Mouse (Mus musculus) olfactory bulb, adult 2 months (tissue): Measurements from ENCODE around the gene Calm1. TPM values are rescaled to one million over a fixed set of nuclear protein-coding genes. Genes with fewer than 3 reads are reported as not detected.
A peak's percentile ranks its signal among the peaks of the same experiment; 100 is the strongest.
"Not testable (repeated sequence)": the region's sequence is repeated elsewhere in the genome, so short reads cannot be mapped to it uniquely, and the experiment has no call there.

Experiments
- H3K27ac ChIP-seq: fragments of 200-500 bp; 2 replicates; pipeline ENCODE4 v1.5.1; 2012; ENCODE audit warnings: low read depth, low read length; ENCODE audit not compliant: insufficient read depth
- H3K4me1 ChIP-seq: fragments of 200-500 bp; 2 replicates; pipeline ENCODE4 v1.6.1; 2012; ENCODE audit warnings: low read length; ENCODE audit not compliant: control insufficient read depth, insufficient read depth
- H3K4me3 ChIP-seq: fragments of 200-500 bp; 2 replicates; pipeline ENCODE4 v1.5.1; 2012; ENCODE audit warnings: mild to moderate bottlenecking, low read depth, low read length, moderate library complexity; ENCODE audit not compliant: insufficient read depth
- CTCF ChIP-seq: fragments of 200-500 bp; IDR thresholded peaks from 2 replicates; pipeline ENCODE4 v1.5.1; 2012; ENCODE audit warnings: low read depth, mild to moderate bottlenecking, low read length, moderate library complexity; ENCODE audit not compliant: insufficient read depth
- POLR2A ChIP-seq: fragments of 200-500 bp; IDR thresholded peaks from 2 replicates; pipeline ENCODE4 v1.6.1; 2012; ENCODE audit warnings: mild to moderate bottlenecking, low read depth, low read length, moderate library complexity; ENCODE audit not compliant: insufficient read depth
- WGBS: fragments of 180-500 bp; shearing (Covaris S2); methylation state at CpG from one replicate; pipeline ENCODE4 v1.1.7; 2018; 5-methylcytosine and 5-hydroxymethylcytosine counted together
- polyA plus RNA-seq: library from polyadenylated mRNA; stranded (reverse); fragments of >200 nt; gene quantifications from 2 replicates; pipeline ENCODE4 v1.2.4, GENCODE M21; 2012; ENCODE audit warnings: low replicate concordance; ENCODE audit not compliant: missing spikeins, insufficient read depth, insufficient read length

Calm1 gene
- polyA plus RNA-seq, 1 experiment, result 787 TPM

DNA sequence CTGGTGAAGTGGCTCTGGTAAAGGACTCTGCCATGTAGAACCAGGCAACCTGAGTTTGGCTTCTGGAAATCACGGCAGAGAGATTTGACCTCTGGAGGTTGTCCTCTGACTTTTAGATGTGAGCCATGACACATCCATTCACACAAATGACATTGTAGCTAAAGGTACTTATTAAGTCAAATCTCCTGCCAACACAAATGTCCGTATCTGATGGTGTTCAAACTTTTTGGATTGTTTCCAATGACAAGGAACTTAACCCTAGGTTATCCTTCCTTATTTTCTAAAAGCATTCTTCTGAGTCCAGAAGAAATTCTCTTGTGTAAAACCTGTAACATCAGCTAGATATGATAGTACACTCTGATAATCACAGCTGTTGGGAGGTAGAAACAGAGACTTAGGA lies 13.9 kb downstream of the Calm1 start:
- 57% methylated on average over 2 of the region's 2 CpGs for WGBS

DNA sequence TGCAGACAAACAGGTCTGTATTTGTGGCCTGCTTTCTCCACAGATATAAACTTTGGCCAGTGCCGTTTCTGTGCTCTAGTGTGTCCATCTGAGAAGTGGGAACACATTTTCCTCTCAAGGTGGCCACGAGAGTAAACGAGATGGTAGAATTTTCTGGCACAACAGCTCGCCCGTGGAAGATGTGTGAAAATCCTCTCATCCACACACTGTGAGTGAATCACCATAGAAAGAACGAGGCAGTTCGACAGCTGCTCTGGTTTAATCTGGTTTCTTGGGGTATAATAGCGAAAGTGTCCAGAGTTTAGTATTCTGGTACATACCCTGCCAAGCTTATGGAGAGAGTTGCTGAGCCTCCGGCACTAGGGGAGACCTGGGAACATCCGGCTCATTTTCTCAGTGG lies 14.9 kb downstream of the Calm1 start:
- TF ChIP-seq POLR2A (no peak), CTCF (no peak)
- no peak overlapping the region for H3K27ac ChIP-seq
- no peak overlapping the region for H3K4me3 ChIP-seq
- 93% methylated on average over 10 of the region's 10 CpGs for WGBS
- peaks cover 10% of the 10 kb centered on the region for H3K4me1 ChIP-seq

More for the DNA sequence above, 13.9 kb downstream of the Calm1 start:
- TF ChIP-seq CTCF, result no peak
- TF ChIP-seq POLR2A, result no peak
- H3K27ac ChIP-seq, result no peak overlapping the region
- H3K4me3 ChIP-seq, result no peak overlapping the region
- H3K4me1 ChIP-seq, result peaks cover 12% of the 10 kb centered on the region

DNA sequence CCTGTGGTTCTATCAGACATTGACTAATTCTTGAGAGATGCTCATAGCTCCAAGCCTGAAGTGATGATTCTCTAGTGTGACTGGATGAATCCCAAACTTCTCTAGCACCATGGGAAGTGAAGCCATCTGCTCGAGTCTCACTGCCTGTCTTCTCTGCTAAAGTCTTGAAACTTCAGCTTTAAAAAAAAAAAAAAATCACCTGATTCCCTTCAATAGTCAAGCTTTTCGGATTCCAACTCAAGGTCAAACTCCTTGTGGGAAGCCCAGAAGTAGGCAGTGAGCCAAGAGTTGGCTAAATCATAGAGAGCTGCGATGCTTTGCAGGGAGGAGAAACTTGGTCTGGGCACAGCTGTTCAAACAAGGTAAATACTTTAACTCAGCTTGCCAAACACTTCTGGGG lies 15.5 kb downstream of the Calm1 start:
- H3K4me3 ChIP-seq, result no peak overlapping the region
- H3K4me1 ChIP-seq, result peaks cover 10% of the 10 kb centered on the region
- H3K27ac ChIP-seq, result no peak overlapping the region
- no peak for TF ChIP-seq POLR2A
- 52% methylated on average over 3 of the region's 3 CpGs for WGBS

DNA sequence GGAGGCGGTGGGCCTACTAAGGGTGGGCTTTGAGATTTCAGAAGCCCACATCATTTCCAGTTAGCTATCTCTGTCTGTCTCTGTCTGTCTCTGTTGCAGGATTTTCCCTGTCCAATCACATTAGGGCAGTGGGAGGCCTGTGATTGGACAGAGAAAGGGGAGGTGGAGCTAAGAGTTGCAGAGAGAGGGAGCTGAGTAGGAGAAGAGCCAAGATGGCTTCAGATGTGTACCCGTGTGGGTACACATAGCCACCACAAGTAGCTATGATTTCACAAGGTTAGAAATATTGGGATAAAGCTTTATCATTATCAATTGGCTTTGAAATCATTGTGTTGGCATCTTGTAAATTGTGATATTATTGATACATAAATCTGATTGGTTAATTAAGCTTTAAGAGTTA lies 17.9 kb downstream of the Calm1 start:
- not testable (repeated sequence) for H3K4me1 ChIP-seq, H3K27ac ChIP-seq, H3K4me3 ChIP-seq
- WGBS, result 89% methylated on average over 2 of the region's 2 CpGs

DNA sequence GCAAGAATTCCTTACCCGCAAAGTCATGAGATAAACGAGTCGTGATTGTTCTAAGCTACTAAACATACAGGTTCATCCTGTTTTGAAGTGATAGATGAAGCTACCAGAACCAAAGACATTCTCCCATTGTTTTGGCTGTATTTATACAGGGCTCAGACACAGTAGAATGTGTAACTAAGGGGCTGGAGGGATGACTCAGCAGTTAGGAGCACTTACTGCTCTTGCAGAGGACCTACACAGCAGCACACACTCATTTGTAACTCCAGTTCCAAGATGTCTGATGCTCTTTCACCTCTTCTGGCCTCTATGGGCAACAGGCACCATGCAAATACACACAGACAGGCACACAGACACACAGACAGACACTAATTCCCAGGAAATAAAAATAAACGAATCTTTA lies 20.8 kb downstream of the Calm1 start:
- peaks cover 23% of the 10 kb centered on the region for H3K4me1 ChIP-seq
- TF ChIP-seq CTCF, result no peak
- no peak for TF ChIP-seq POLR2A
- H3K27ac ChIP-seq, result peak overlapping the region; percentile 91
- WGBS, result 40% methylated on average over 4 of the region's 4 CpGs
- no peak overlapping the region for H3K4me3 ChIP-seq

DNA sequence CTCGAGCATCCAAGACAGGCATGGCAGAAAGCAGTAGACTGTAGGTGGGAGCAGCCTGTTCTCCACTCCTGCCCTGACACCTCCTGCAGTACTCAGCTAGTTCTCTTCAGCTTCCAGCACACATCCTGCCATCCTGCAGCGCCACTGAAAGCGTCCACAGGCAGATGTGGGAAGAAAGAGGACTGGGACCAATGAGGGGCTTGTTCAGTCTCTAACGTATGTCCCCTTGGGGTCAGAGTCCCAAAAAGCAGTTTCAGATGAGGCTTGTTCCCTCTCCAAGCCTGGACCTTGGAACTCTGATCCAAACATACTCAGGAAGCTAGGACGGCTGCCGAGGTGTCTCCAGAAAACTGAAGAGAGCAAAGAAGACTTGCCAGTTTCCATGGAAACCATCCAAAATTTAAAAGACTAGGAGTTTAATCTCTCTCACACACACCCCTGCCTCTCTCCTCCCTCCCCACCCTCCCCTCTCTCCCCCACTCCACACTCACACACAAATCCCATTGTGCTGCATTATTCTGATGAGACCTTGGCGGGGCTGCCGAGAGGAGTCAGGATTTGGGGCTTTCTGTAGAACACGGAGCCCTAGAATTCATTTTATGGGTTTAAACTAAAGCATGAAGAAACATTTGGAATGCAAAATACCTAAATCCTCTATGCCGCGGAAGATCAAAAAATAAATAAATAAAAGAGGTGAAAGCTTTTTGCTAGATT lies 22.5 kb downstream of the Calm1 start:
- Histone ChIP-seq H3K4me1 (peaks cover 37% of the 10 kb centered on the region), H3K27ac (peak overlapping the region; percentile 91), H3K4me3 (peak overlapping the region; percentile 11; the same call in 1 of the 2 replicates)
- 11% methylated on average over 11 of the region's 11 CpGs for WGBS
- no peak for TF ChIP-seq CTCF
- no peak for TF ChIP-seq POLR2A

DNA sequence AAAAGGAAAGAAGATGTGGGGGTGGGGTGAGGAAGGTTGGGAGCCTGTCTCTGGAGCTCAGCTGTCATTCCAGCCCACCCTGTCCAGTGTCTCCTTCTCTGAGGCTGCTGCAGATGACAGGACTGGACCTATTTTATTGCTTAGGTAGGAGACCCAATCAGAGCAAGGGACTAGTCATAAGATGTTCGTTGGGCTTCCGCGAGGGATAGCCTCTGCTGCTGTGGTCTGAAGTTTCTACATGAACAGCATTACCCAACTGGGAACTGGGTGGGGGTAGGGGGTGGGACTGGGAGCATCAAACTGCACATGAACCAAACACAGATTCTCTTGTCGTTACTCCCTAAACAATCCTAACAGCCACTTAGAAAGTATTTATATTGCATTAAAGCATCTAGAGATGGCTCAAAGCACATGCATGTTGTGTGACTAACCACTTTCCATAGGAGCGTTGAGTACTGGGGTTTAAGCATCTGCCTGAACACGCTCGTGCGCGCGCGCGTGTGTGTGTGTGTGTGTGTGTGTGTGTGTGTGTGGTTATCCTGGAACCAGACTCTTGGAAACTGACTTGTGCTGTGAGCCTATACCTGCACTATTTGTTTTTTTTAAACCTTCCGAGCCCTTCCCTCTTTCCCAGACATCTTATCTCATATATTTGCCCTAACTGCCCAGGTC lies 23.2 kb downstream of the Calm1 start:
- Histone ChIP-seq H3K27ac (peak overlapping the region; percentile 59), H3K4me1 (peaks cover 41% of the 10 kb centered on the region), H3K4me3 (no peak overlapping the region)
- no peak for TF ChIP-seq POLR2A
- TF ChIP-seq CTCF, result no peak
- WGBS, result 57% methylated on average over 13 of the region's 13 CpGs

DNA sequence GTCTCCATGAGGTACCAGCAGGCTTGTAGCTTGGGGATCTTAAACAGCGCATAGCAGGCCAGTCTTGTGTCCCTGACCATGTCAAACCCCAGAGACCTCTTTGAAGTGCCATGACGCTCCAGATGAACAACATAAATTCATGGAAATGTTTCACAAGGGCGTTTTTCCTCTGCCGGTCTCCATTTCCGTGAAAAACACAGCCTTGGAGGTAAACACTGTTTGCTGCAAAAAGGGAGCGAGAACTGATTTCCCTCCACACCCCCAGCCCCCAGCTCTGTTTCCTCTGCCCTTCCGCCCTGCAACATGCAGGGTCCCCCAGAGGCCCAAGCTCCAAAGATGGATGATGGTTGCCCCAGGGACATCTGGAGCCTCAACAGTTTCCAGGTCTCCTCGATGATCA lies 24.3 kb downstream of the Calm1 start:
- Histone ChIP-seq H3K27ac (peak overlapping the region; percentile 81), H3K4me3 (no peak overlapping the region), H3K4me1 (peaks cover 51% of the 10 kb centered on the region)
- 67% methylated on average over 8 of the region's 8 CpGs for WGBS
- no peak for TF ChIP-seq CTCF
- no peak for TF ChIP-seq POLR2A

DNA sequence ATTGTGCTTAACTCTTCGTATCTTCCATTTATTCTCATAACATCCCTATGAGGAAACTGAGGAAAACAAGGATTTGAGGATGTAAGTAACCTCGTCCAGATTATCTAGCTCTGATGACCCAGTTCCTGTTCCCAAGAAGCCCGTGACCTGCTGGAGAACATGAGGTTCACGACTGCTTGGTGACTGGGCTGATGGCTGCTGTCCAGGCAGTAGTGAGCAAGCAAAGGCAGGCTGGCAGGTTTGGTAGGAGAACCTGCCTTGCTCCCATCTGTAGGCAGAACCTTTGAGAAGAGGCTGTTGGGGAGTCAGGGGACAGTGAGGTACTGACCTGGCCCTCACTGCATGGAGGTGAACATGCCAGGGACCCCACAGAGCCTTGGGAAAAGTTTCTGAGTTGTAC lies 26.0 kb downstream of the Calm1 start:
- 84% methylated on average over 4 of the region's 4 CpGs for WGBS
- no peak overlapping the region for H3K27ac ChIP-seq
- no peak overlapping the region for H3K4me3 ChIP-seq
- peaks cover 52% of the 10 kb centered on the region for H3K4me1 ChIP-seq
- no peak for TF ChIP-seq CTCF
- TF ChIP-seq POLR2A, result no peak

DNA sequence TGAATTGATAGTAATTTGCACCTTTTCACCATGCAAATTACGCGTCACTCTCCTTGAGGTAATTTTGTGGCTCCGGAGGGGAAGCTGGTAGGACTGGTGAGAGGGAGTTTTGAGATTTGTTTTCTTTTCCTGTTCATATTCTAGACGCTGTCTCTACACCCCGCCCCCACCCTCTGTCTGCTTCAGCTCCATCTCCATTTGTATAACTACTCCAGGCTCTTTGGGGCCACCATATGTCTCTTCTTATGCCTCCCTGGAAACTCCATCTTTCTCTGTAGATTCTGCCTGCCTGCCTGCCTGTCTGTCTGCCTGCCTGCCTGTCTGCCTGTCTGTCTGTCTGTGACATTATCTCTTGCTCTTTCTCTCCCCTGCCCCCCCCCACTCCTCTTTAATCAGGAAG lies 26.8 kb downstream of the Calm1 start:
- TF ChIP-seq POLR2A, result no peak
- no peak for TF ChIP-seq CTCF
- H3K27ac ChIP-seq, result peak overlapping the region; percentile 47; the same call in 1 of the 2 replicates

More for the DNA sequence above, 26.8 kb downstream of the Calm1 start:
- Histone ChIP-seq H3K4me1 (peaks cover 49% of the 10 kb centered on the region), H3K4me3 (no peak overlapping the region)
- WGBS, result 52% methylated on average over 5 of the region's 5 CpGs
